Mouse (Mus musculus) embryonic facial prominence, embryonic 15.5 days (tissue): ENCODE measurements around the gene Rab11fip4. TPM values are rescaled to one million over a fixed set of nuclear protein-coding genes. Genes with fewer than 3 reads are reported as not detected.

Experiments used
- ATAC-seq: fragments of 200-750 bp; cut with Nextera tagmentation; 2 replicates; pipeline ENCODE4 v1.8.0; 2017; ENCODE audit warnings: low read depth, moderate TSS enrichment; ENCODE audit not compliant: insufficient number of reproducible peaks, low FRiP score, low TSS enrichment
- H3K27ac ChIP-seq: fragments of 300-500 bp; sonication (generic); replicated peaks from 2 replicates; pipeline ENCODE4 v1.5.1; 2015; ENCODE audit warnings: mild to moderate bottlenecking, inconsistent platforms
- H3K27me3 ChIP-seq: fragments of 300-500 bp; sonication (generic); 2 replicates; pipeline ENCODE4 v1.6.1; 2015; ENCODE audit warnings: inconsistent platforms
- H3K36me3 ChIP-seq: fragments of 300-500 bp; sonication (generic); 2 replicates; pipeline ENCODE4 v1.6.1; 2015; ENCODE audit warnings: mild to moderate bottlenecking, inconsistent platforms
- H3K4me1 ChIP-seq: fragments of 300-500 bp; sonication (generic); 2 replicates; pipeline ENCODE4 v1.6.1; 2015; ENCODE audit warnings: inconsistent platforms
- H3K4me2 ChIP-seq: fragments of 300-500 bp; sonication (generic); replicated peaks from 2 replicates; pipeline ENCODE4 v1.6.1; 2015; ENCODE audit warnings: mild to moderate bottlenecking, inconsistent platforms
- H3K4me3 ChIP-seq: fragments of 300-500 bp; sonication (generic); replicated peaks from 2 replicates; pipeline ENCODE4 v1.5.1; 2015; ENCODE audit warnings: mild to moderate bottlenecking, inconsistent platforms
- H3K9ac ChIP-seq: fragments of 300-500 bp; sonication (generic); 2 replicates; pipeline ENCODE4 v1.6.1; 2015; ENCODE audit warnings: inconsistent platforms
- H3K9me3 ChIP-seq: fragments of 300-500 bp; sonication (generic); replicated peaks from 2 replicates; pipeline ENCODE4 v1.6.1; 2016; ENCODE audit warnings: inconsistent platforms
- WGBS: fragments of 180-500 bp; shearing (Covaris S2); methylation state at CpG from one replicate; pipeline ENCODE4 v1.1.7; 2015; 5-methylcytosine and 5-hydroxymethylcytosine counted together
- polyA plus RNA-seq: library from polyadenylated mRNA; unstranded; fragments of >200 nt; fragmentation: Nextera tagmentation; extraction: Ambion mirVana; gene quantifications from 2 replicates; pipeline ENCODE4 v1.2.1, GENCODE M21; 2015

Rab11fip4 gene
- polyA plus RNA-seq, 1 experiment from 2014 or later: 6.0 TPM

DNA sequence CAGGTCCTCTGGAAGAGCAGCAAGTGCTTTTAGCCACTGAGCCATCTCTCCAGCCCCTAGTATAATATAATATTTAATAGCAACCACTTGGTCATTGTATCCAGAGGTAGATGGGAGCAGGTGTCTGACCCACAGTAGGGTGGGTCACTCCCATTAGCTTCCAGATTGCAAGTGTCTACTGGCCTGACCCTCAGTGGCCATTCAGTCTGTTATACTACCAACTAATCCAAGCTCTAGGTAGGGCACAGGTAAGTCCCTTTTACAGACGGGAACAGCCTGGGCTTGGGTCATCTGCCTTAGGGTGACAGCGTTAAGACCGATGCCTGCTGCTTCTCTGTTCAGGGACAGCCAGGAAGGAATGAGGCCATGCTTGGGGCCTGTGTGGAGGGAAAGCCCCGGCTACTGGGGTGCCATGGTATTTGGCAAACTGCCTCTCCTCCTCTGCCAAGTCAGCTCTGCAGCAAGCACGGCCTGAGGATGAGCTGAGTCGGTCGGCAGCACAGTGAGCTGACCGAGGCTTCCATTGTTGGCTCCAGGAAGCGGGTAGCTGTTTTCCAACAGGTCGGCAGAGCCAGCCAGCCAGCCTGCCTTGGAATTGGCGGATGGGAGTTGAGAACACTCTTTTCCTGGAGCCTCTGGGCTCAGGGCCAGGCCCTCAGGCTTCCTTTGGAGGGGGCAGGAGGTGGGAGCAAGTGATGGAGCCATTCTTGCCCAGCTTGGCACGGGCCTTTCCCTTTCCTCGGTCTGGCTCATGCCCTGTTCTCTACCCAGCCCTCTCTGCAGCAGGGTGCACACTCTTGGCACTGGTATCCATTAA is 138.4 kb downstream of the Rab11fip4 start:
- H3K4me2 ChIP-seq: no peak overlapping the region
- H3K4me3 ChIP-seq: no peak overlapping the region
- 66% methylated on average over 13 of the region's 13 CpGs for WGBS
- H3K27ac ChIP-seq: peak overlapping the region; percentile 76
- H3K27me3 ChIP-seq: no peaks in the 10 kb centered on the region
- no peak overlapping the region for H3K9ac ChIP-seq
- no peaks in the 10 kb centered on the region for H3K9me3 ChIP-seq
- peaks cover 17% of the 10 kb centered on the region for H3K4me1 ChIP-seq
- H3K36me3 ChIP-seq: peaks cover 4% of the 10 kb centered on the region; the same call in 1 of the 2 replicates
- ATAC-seq: peak; percentile 61

GRCm38 (mm10) chr11:79730462-79730861 is 139.4 kb downstream of the Rab11fip4 start:
- 76% methylated on average over 2 of the region's 2 CpGs for WGBS

GRCm38 (mm10) chr11:79731476-79731875 is 140.5 kb downstream of the Rab11fip4 start:
- Histone ChIP-seq H3K36me3 (peaks cover 9% of the 10 kb centered on the region; the same call in 1 of the 2 replicates), H3K4me2 (no peak overlapping the region), H3K9ac (no peak overlapping the region), H3K27ac (no peak overlapping the region), H3K9me3 (no peaks in the 10 kb centered on the region), H3K4me3 (no peak overlapping the region), H3K4me1 (peaks cover 20% of the 10 kb centered on the region), H3K27me3 (no peaks in the 10 kb centered on the region)
- 82% methylated on average over 5 of the region's 5 CpGs for WGBS
- no peak for ATAC-seq

More at GRCm38 (mm10) chr11:79730462-79730861, 139.4 kb downstream of the Rab11fip4 start:
- H3K4me2 ChIP-seq: no peak overlapping the region
- no peak overlapping the region for H3K9ac ChIP-seq
- peaks cover 17% of the 10 kb centered on the region for H3K4me1 ChIP-seq
- H3K27me3 ChIP-seq: no peaks in the 10 kb centered on the region
- peaks cover 9% of the 10 kb centered on the region; the same call in 1 of the 2 replicates for H3K36me3 ChIP-seq
- ATAC-seq: 0 out of 2 replicates have a peak, but pooled peaks have one; percentile 30
- peak overlapping the region; percentile 76; the same call in 1 of the 2 replicates for H3K27ac ChIP-seq
- H3K9me3 ChIP-seq: no peaks in the 10 kb centered on the region
- H3K4me3 ChIP-seq: no peak overlapping the region

GRCm38 (mm10) chr11:79733013-79733412 is 142.0 kb downstream of the Rab11fip4 start:
- ATAC-seq: no peak
- Histone ChIP-seq H3K4me1 (peaks cover 35% of the 10 kb centered on the region), H3K27ac (no peak overlapping the region), H3K4me2 (no peak overlapping the region), H3K27me3 (no peaks in the 10 kb centered on the region), H3K9ac (no peak overlapping the region), H3K36me3 (peaks cover 9% of the 10 kb centered on the region; the same call in 1 of the 2 replicates), H3K9me3 (no peaks in the 10 kb centered on the region), H3K4me3 (no peak overlapping the region)
- WGBS: 90% methylated on average over 6 of the region's 6 CpGs

- Histone ChIP-seq H3K4me1 (peaks cover 33% of the 10 kb centered on the region), H3K4me2 (no peak overlapping the region), H3K9ac (no peak overlapping the region), H3K27ac (peak overlapping the region; percentile 48; the same call in 1 of the 2 replicates), H3K4me3 (no peak overlapping the region), H3K27me3 (no peaks in the 10 kb centered on the region), H3K36me3 (peaks cover 8% of the 10 kb centered on the region; the same call in 1 of the 2 replicates), H3K9me3 (no peaks in the 10 kb centered on the region)
- no peak for ATAC-seq
- WGBS: 78% methylated on average over 15 of the region's 15 CpGs
Measured at GRCm38 (mm10) chr11:79736232-79737006, 145.4 kb downstream of the Rab11fip4 start.

DNA sequence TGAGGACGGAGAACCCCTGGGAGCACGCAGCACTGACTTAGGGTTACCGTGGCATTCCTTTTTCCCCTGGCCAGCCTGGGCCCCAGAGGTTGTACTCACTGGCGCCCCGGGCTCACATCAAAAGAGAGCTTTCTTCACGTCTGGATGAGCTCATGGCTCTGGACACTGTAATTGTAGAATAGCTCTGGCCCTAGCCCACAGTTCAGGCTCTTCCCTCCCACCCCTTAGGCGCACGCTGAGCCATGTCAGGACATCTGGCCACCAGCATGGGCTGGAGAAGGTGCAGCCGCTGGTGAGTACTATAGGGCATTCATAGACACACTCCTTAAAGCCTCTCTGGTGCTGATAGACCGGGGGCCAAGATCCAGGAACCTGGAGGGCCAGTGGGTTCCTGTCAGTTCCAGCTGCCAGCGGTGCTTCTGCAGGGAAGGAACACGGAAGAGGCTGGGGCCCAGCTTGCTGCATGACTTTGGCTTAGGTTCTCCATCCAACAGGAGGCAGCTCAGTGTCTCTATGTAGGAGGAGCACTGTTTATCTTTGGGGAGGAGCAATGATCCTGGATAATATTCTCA is 146.2 kb downstream of the Rab11fip4 start:
- 51% methylated on average over 12 of the region's 12 CpGs for WGBS
- H3K4me3 ChIP-seq: no peak overlapping the region
- no peaks in the 10 kb centered on the region for H3K27me3 ChIP-seq
- H3K9ac ChIP-seq: no peak overlapping the region
- H3K27ac ChIP-seq: peak overlapping the region; percentile 87; the same call in 1 of the 2 replicates
- H3K4me2 ChIP-seq: no peak overlapping the region
- no peaks in the 10 kb centered on the region for H3K9me3 ChIP-seq
- peaks cover 33% of the 10 kb centered on the region for H3K4me1 ChIP-seq
- ATAC-seq: peak; percentile 39; the same call in 1 of the 2 replicates
- 0 out of 2 replicates have a peak, but pooled peaks cover 7% of the 10 kb centered on the region for H3K36me3 ChIP-seq

DNA sequence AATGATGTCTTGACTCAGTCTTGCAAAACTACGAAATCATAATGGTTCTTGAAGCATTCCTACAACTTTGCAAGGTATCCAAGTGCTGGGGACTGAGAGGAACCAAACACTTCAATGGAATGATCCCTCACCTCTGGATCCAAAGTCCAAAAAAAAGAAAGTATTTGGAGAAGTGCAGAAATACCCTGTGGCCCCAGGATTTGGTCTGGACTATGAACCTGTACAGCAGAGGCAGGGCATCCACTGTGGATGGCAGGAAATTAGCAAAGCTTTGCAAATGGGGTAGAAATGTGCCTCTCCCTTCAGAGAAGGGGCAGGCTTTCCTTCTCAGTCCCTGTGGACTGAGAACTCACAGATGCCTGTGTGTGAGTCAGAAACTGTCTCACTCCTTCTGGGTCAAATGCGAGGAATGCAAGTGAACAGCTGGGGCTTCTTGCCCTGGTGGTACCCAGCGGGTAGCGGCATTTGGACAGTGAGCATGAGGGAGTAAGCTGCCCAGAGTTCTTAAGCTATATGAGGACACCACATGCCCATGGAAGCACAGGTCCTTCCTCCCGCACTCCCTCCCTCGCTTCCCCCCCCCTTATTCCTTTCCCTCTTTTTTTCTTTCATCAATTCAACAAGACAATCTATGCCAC is 147.0 kb downstream of the Rab11fip4 start:
- Histone ChIP-seq H3K4me1 (peaks cover 33% of the 10 kb centered on the region), H3K9ac (no peak overlapping the region), H3K4me2 (no peak overlapping the region), H3K9me3 (no peaks in the 10 kb centered on the region), H3K27me3 (no peaks in the 10 kb centered on the region), H3K36me3 (0 out of 2 replicates have a peak, but pooled peaks cover 7% of the 10 kb centered on the region), H3K27ac (peak overlapping the region; percentile 87), H3K4me3 (no peak overlapping the region)
- no peak for ATAC-seq
- 76% methylated on average over 6 of the region's 6 CpGs for WGBS

DNA sequence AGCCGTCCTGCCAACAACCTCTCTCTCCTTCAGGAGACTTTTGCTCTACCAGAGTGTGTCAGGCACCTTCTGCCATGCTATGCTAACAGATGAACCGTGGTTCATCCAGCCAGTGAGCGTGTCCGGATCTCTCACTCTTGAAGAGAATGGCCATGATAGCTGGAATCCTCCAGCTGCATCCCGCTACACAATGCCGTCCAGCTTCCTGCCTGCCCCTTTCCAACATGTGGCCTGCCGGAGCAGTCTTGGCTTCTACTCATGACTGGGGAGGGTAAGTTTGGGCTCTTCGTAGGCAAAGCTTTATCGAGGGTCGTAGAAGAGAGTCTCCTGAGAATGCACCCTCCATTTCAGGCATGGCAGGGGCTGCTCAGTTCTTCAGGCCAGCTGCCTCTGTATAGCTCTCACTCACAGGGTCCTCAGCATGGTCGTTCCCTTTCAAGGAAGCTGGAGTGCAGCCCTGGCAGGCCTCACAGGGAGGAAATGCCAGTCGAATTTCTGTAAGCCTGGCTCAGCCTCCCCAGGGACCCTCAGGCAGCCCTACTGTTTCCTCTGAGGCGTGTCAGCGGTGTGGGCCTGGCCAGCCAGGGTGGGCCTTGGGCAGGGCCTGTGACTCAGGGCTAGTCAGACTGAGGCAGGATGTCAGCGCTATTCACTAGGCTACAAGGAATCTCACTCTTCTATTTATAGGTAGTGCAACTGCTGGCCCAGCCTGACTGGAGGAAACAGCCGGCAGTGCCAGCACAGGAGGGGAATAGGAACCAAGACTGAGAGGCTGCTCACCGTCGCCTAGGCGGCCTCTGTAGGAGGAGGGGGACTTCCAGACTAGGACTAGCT is 147.9 kb downstream of the Rab11fip4 start:
- Histone ChIP-seq H3K9ac (no peak overlapping the region), H3K4me3 (no peak overlapping the region), H3K4me1 (peaks cover 33% of the 10 kb centered on the region), H3K27ac (peak overlapping the region; percentile 87), H3K36me3 (0 out of 2 replicates have a peak, but pooled peaks cover 7% of the 10 kb centered on the region), H3K27me3 (no peaks in the 10 kb centered on the region), H3K9me3 (no peaks in the 10 kb centered on the region), H3K4me2 (no peak overlapping the region)
- 49% methylated on average over 19 of the region's 19 CpGs for WGBS
- ATAC-seq: peak; percentile 90

DNA sequence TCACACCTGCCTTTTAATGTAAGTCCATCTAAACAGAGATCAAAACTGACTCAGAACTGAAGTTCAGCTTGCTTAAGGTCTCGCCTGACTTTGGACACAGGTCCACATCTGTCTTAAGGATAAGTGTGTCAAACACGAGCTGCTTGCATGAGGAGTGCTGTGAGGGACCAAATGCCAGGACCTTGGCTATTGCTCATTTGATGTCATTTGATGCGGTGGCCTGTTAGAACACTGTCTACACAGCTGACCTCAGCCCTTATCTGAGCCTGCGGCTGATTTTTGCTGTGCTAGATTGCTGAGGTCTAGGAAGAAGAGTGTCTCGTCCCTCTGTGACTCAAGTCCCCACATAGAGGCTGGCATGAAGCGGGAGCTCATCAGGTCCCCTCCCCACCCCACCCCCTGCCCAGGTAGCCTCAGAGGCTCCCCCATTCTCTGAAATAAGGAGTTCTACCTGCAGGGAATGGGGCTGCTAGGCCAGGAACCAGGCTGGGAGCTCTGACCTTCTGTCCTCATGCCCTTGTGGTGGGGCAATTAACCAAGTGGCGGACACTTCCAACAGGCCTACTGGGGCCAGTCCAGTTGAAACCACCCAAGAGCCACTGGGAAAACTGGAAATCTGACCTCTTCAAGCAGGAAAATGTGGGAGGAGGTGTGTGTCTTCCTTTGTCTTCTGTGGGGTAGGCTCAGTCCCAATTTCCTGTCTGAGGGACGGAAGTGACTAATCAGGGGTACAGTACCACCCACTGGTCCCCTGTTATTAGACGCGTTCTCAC is 149.9 kb downstream of the Rab11fip4 start:
- 87% methylated on average over 10 of the region's 10 CpGs for WGBS
- H3K4me3 ChIP-seq: no peak overlapping the region
- no peak overlapping the region for H3K9ac ChIP-seq
- H3K9me3 ChIP-seq: no peaks in the 10 kb centered on the region
- ATAC-seq: no peak
- H3K4me1 ChIP-seq: peaks cover 33% of the 10 kb centered on the region
- H3K27me3 ChIP-seq: no peaks in the 10 kb centered on the region
- no peak overlapping the region for H3K4me2 ChIP-seq
- H3K36me3 ChIP-seq: no peaks in the 10 kb centered on the region
- H3K27ac ChIP-seq: no peak overlapping the region
